Mouse (Mus musculus): ENCODE results near the gene Dnajb14. TPM values are rescaled to one million over a fixed set of nuclear protein-coding genes. Genes with fewer than 3 reads are reported as not detected.
A peak's percentile ranks its signal among the peaks of the same experiment; 100 is the strongest.
"Not testable (repeated sequence)": the region's sequence is repeated elsewhere in the genome, so short reads cannot be mapped to it uniquely, and the experiment has no call there.

Gene Dnajb14
- polyA plus RNA-seq, 1 experiment from 2014 or later = 10.6 TPM

GRCm38 (mm10) chr3:137846552-137846951 lies 20.9 kb upstream of the Dnajb14 start:
- Histone ChIP-seq H3K4me1 (no peaks in the 10 kb centered on the region), H3K36me3 (no peaks in the 10 kb centered on the region), H3K9ac (no peak overlapping the region), H3K9me3 (no peaks in the 10 kb centered on the region), H3K4me3 (replicated peaks) (no peak overlapping the region), H3K4me2 (no peak overlapping the region), H3K27ac (no peak overlapping the region), H3K27me3 (replicated peaks) (no peaks in the 10 kb centered on the region)
- WGBS = 75% methylated on average over 5 of the region's 5 CpGs
- no peak for ATAC-seq (ENCODE audit: insufficient read depth, low FRiP score, low read depth)

DNA sequence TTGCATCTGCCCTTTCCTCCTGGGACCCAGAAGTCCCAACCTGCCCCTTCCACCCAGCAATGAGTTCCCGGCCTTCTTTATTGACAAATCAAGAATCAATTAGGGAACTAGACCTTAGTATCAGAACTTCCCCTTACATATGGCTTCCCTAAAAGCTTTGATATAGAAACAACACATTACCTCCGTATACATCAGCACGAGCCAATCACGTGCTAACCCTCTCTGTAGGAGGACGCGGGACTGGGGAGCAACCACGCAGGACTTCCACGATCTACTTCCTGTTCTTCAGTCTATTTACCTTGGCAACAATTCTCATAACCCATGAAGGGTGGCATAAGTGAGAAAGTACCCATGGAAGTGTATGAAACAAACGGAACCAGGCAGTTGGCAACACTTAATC lies 19.1 kb upstream of the Dnajb14 start:
- H3K4me3 ChIP-seq (replicated peaks) = no peak overlapping the region
- ATAC-seq (ENCODE audit: insufficient read depth, low FRiP score, low read depth) = no peak
- WGBS = 86% methylated on average over 9 of the region's 9 CpGs

GRCm38 (mm10) chr3:137849697-137850096 lies 17.8 kb upstream of the Dnajb14 start:
- Histone ChIP-seq H3K9me3 (no peaks in the 10 kb centered on the region), H3K27me3 (replicated peaks) (no peaks in the 10 kb centered on the region), H3K4me3 (replicated peaks) (no peak overlapping the region), H3K36me3 (no peaks in the 10 kb centered on the region), H3K9ac (no peak overlapping the region), H3K4me2 (no peak overlapping the region), H3K27ac (no peak overlapping the region), H3K4me1 (no peaks in the 10 kb centered on the region)
- ATAC-seq (ENCODE audit: insufficient read depth, low FRiP score, low read depth) = no peak; the same call in 1 of the 2 replicates
- 80% methylated on average over 5 of the region's 5 CpGs for whole genome bisulfite sequencing

More for the DNA sequence above, 19.1 kb upstream of the Dnajb14 start:
- no peaks in the 10 kb centered on the region for H3K4me1 ChIP-seq
- H3K9ac ChIP-seq = no peak overlapping the region
- no peaks in the 10 kb centered on the region for H3K36me3 ChIP-seq
- no peak overlapping the region for H3K4me2 ChIP-seq
- no peak overlapping the region for H3K27ac ChIP-seq
- no peaks in the 10 kb centered on the region for H3K9me3 ChIP-seq
- no peaks in the 10 kb centered on the region for H3K27me3 ChIP-seq (replicated peaks)

GRCm38 (mm10) chr3:137851196-137851595 lies 16.3 kb upstream of the Dnajb14 start:
- Histone ChIP-seq H3K36me3 (no peaks in the 10 kb centered on the region), H3K4me3 (replicated peaks) (no peak overlapping the region), H3K9ac (no peak overlapping the region), H3K27me3 (replicated peaks) (no peaks in the 10 kb centered on the region), H3K4me2 (no peak overlapping the region), H3K27ac (no peak overlapping the region), H3K4me1 (no peaks in the 10 kb centered on the region), H3K9me3 (no peaks in the 10 kb centered on the region)
- no peak for ATAC-seq (ENCODE audit: insufficient read depth, low FRiP score, low read depth)
- 84% methylated on average over 2 of the region's 2 CpGs for WGBS

GRCm38 (mm10) chr3:137853011-137853410 lies 14.5 kb upstream of the Dnajb14 start:
- 87% methylated on average over 1 of the region's 1 CpGs for WGBS
- ATAC-seq (ENCODE audit: insufficient read depth, low FRiP score, low read depth); H3K4me2 ChIP-seq; H3K4me3 ChIP-seq (replicated peaks); H3K27ac ChIP-seq; H3K27me3 ChIP-seq (replicated peaks); H3K4me1 ChIP-seq; H3K9me3 ChIP-seq; H3K9ac ChIP-seq; H3K36me3 ChIP-seq: not testable (repeated sequence)

GRCm38 (mm10) chr3:137855328-137855727 lies 12.1 kb upstream of the Dnajb14 start:
- no peak for ATAC-seq (ENCODE audit: insufficient read depth, low FRiP score, low read depth)
- 53% methylated on average over 3 of the region's 3 CpGs for WGBS

GRCm38 (mm10) chr3:137856061-137856460 lies 11.4 kb upstream of the Dnajb14 start:
- no peak for ATAC-seq (ENCODE audit: insufficient read depth, low FRiP score, low read depth)
- Histone ChIP-seq H3K4me2 (no peak overlapping the region), H3K36me3 (no peaks in the 10 kb centered on the region), H3K27ac (no peak overlapping the region), H3K9ac (no peak overlapping the region), H3K4me1 (0 out of 2 replicates have a peak, but pooled peaks cover 3% of the 10 kb centered on the region), H3K27me3 (replicated peaks) (no peaks in the 10 kb centered on the region), H3K9me3 (no peaks in the 10 kb centered on the region), H3K4me3 (replicated peaks) (no peak overlapping the region)
- WGBS = 53% methylated on average over 7 of the region's 7 CpGs

More at GRCm38 (mm10) chr3:137855328-137855727, 12.1 kb upstream of the Dnajb14 start:
- 0 out of 2 replicates have a peak, but pooled peaks cover under 1% of the 10 kb centered on the region for H3K4me1 ChIP-seq
- no peak overlapping the region for H3K9ac ChIP-seq
- H3K4me2 ChIP-seq = no peak overlapping the region
- no peaks in the 10 kb centered on the region for H3K36me3 ChIP-seq
- H3K9me3 ChIP-seq = no peaks in the 10 kb centered on the region
- no peaks in the 10 kb centered on the region for H3K27me3 ChIP-seq (replicated peaks)
- H3K4me3 ChIP-seq (replicated peaks) = no peak overlapping the region
- H3K27ac ChIP-seq = no peak overlapping the region

DNA sequence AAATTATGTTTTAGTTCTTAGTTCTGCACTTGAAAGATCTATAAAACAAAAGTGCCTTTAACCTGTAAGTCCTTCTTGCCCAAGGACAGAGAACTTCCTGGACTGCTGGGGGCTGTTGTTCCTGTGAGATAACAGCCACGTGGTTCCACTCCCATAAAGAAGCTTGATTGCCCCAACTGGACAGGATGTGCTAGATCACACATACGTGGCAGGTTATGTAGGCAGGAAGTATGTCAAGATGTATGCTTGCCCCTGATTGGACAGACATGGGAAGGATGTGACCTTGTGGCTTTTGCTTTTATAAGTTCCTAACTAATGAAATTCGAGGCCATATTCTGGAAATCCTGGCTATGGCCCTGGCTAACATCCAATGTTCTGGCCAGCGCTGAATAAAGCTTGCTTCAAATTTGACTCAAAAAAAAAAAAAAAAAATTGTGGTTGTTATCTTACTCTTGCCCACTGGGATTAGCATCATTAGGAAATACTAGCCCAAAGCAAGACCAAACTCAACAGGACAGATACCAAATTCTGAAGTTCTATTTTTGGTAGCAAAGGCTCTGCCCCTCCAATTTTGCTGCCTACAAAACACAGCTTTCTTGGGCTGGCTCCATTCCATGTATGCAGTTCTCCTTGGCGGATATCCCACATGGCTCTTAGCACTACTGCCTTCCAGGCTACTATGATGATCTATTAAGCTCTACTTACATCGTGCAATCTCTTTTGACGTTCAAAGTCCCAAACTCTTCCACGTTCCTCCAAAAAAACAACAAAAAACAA lies 6.9 kb upstream of the Dnajb14 start:
- Histone ChIP-seq H3K9me3 (no peaks in the 10 kb centered on the region), H3K9ac (no peak overlapping the region), H3K27me3 (replicated peaks) (no peaks in the 10 kb centered on the region), H3K4me2 (no peak overlapping the region), H3K36me3 (no peaks in the 10 kb centered on the region), H3K4me3 (replicated peaks) (no peak overlapping the region), H3K27ac (peak overlapping the region; percentile 65; the same call in 1 of the 2 replicates), H3K4me1 (0 out of 2 replicates have a peak, but pooled peaks cover 3% of the 10 kb centered on the region)
- WGBS = 44% methylated on average over 8 of the region's 8 CpGs
- no peak for ATAC-seq (ENCODE audit: insufficient read depth, low FRiP score, low read depth)

- Histone ChIP-seq H3K27me3 (replicated peaks) (no peaks in the 10 kb centered on the region), H3K9me3 (no peaks in the 10 kb centered on the region), H3K36me3 (no peaks in the 10 kb centered on the region), H3K4me1 (0 out of 2 replicates have a peak, but pooled peaks cover 3% of the 10 kb centered on the region), H3K9ac (no peak overlapping the region), H3K4me2 (no peak overlapping the region), H3K4me3 (replicated peaks) (no peak overlapping the region), H3K27ac (no peak overlapping the region)
- ATAC-seq (ENCODE audit: insufficient read depth, low FRiP score, low read depth) = no peak
- whole genome bisulfite sequencing = 93% methylated on average over 4 of the region's 4 CpGs
These were observed 6.0 kb upstream of the Dnajb14 start for GRCm38 (mm10) chr3:137861436-137861835.

GRCm38 (mm10) chr3:137862600-137862999 lies 4.9 kb upstream of the Dnajb14 start:
- no peaks in the 10 kb centered on the region for H3K36me3 ChIP-seq
- H3K27me3 ChIP-seq (replicated peaks) = no peaks in the 10 kb centered on the region
- no peak overlapping the region for H3K27ac ChIP-seq
- no peak overlapping the region for H3K4me2 ChIP-seq
- no peak overlapping the region for H3K9ac ChIP-seq
- 91% methylated on average over 3 of the region's 3 CpGs for WGBS
- H3K4me3 ChIP-seq (replicated peaks) = no peak overlapping the region
- H3K4me1 ChIP-seq = 0 out of 2 replicates have a peak, but pooled peaks cover 10% of the 10 kb centered on the region
- no peaks in the 10 kb centered on the region for H3K9me3 ChIP-seq
- no peak for ATAC-seq (ENCODE audit: insufficient read depth, low FRiP score, low read depth)

- Histone ChIP-seq H3K4me3 (replicated peaks) (peak overlapping the region; percentile 77), H3K9me3 (no peaks in the 10 kb centered on the region), H3K4me2 (peak overlapping the region; percentile 55), H3K27ac (peak overlapping the region; percentile 85), H3K36me3 (no peaks in the 10 kb centered on the region), H3K9ac (peak overlapping the region; percentile 23; the same call in 1 of the 2 replicates), H3K27me3 (replicated peaks) (no peaks in the 10 kb centered on the region), H3K4me1 (0 out of 2 replicates have a peak, but pooled peaks cover 10% of the 10 kb centered on the region)
- WGBS = 30% methylated on average over 22 of the region's 22 CpGs
- no peak for ATAC-seq (ENCODE audit: insufficient read depth, low FRiP score, low read depth)
These were observed 3.9 kb upstream of the Dnajb14 start for GRCm38 (mm10) chr3:137863330-137864123.

All from stomach, embryonic 15.5 days (tissue).